Mouse (Mus musculus) left cerebral cortex, postnatal 4 days (tissue): ENCODE results near the gene Cep112. TPM values are rescaled to one million over a fixed set of nuclear protein-coding genes. Genes with fewer than 3 reads are reported as not detected.

Experiments
- DNase-seq: peaks from one replicate; pipeline ENCODE4 v3.0.0-alpha.2; 2022
- intact Hi-C: fragments of 180-260 bp; cut with DNase I; formaldehyde crosslinking; loops from one replicate; pipeline ENCODE4 v1.15.1; 2025
- total RNA-seq, 2 experiments: library from RNA; stranded (reverse); gene quantifications; 2 replicates each; pipeline ENCODE4 v1.2.3; 2021

Cep112 gene
- total RNA-seq, 2 experiments from 2014 or later: 16.1 to 17.7 TPM

DNA sequence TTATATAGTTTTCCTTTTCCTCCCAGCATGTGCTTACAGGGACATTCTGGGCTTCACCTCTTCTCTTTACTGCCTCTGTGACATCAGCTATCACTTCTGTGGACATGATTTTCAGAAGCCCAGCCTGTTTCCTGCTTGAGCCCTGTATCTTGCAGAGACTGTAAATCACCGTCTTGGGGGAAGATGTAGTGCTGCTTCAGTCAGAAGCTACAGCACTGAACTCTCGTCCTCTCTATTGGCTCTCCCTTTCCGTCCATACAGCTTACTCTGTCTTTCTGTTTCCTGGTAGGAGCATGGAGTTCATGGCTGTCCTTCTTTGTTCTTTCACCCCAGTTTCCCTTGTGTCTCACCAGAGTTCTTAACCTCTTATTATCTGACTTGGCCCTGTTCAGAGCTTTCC is 352.2 kb downstream of the Cep112 start:
- intact Hi-C loops: no loop called here
- no peak for DNase-seq

DNA sequence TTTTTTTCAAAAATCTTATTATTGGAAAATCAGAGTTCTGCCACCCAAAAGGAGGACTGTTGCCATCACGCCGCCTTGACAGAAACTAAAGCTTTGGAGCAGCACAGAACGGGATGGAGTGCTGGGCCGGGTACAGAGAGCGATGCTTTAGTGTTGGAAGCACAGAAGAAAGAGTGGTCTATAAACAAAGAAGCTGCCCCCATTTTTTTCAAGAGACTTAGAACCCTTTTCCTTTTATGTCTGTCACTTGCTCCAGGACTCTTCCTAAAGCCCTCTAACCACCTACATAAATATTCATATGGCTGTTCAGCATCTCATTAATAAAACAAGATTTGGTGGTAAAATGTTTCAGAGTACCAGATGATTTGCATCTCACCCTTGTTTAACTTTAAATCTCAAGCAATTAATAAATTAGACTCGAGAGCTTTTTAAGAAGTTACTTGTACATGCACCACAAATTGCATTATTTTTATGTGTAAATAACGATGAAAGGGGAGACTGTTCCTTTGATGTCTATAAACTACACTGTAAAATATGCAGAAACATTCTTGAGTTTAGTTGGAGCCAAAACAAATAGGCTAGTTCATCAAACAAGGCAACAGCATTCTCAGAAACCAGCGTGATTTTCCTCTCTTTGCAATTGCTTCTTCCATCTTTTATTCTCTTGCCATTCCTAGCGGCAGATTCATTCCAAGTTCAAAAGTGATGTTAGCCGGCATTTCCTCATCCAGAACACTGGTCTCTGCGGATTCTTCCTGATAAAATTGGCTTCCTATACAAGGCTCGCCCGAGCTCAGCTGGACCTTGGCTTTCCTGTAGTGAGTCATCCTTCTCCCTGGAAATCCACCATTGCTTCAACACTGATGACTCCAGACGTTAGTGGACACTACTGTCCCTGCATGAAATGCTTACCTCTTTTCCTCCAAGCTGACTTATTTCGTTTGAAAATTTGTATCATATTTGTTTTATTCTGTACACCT is 355.6 kb downstream of the Cep112 start:
- intact Hi-C loops: no loop called here
- DNase-seq: no peak

GRCm38 (mm10) chr11:108798398-108798797 is 373.4 kb downstream of the Cep112 start:
- intact Hi-C loops: no loop called here
- DNase-seq: no peak

DNA sequence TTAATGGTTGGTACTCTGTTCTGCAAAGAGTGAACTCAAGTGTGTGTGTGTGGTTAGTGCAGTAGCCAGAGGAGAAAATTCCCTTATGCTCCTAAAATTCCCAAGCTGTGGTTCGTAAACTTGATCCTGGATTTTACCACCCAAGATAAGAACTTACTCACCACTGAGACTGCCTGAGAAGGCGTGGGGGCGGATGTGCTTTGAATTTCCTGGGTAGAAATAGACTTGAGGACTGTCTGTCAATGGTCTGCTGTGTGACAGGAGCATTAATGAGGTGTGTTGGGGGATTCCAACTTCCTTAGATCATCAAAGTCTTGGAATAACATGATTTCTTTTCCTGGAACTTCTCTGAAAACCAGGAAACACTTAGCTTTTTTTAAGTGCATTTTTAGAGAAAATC is 374.7 kb downstream of the Cep112 start:
- no peak for DNase-seq
- intact Hi-C loops: no loop called here

DNA sequence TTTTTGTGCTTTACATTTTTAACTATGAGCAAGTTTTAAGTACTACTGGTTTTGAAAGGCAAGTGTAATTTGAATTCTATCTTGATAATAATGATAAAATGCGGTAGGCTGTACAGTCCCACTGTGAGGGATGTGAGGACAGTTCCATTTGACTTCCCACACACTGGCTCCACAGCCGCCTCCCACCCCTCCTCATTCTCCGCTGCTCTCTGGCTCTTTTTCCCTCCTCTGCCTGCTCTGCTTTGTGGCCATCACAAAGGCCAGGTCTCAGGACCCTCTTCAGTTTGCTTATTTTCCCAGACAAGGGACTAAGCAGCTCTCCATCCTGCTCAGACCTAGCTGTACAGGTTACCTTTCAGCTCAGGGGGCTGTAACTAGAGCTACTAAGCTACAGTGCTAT is 379.0 kb downstream of the Cep112 start:
- no peak for DNase-seq
- intact Hi-C loops: no loop called here

GRCm38 (mm10) chr11:108805947-108806346 is 381.0 kb downstream of the Cep112 start:
- intact Hi-C loops: no loop called here
- no peak for DNase-seq

GRCm38 (mm10) chr11:108809626-108810025 is 384.6 kb downstream of the Cep112 start:
- no peak for DNase-seq

GRCm38 (mm10) chr11:108821771-108822170 is 396.8 kb downstream of the Cep112 start:
- intact Hi-C loops: no loop called here
- no peak for DNase-seq

More at GRCm38 (mm10) chr11:108809626-108810025, 384.6 kb downstream of the Cep112 start:
- intact Hi-C loops: no loop called here

DNA sequence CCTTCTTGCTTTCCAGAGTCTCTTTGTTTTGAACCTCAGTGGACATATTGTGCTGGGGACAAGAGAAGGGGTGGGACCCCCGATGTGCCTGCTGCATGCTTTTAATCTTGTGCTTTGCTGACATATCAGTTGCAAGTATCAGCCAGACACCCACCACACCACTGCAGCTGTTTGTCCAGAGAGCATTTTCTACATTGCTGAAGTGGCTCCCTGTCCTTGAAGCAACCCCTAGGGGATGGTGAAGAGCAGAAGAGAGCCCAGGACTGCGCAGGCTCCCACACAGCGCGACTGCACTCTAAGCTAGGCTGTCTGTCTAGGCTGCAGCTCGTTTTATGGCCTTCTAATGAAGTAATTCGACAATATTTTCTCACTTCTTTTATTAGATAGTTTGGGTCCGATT is 397.3 kb downstream of the Cep112 start:
- no peak for DNase-seq
- intact Hi-C loops: no loop called here

DNA sequence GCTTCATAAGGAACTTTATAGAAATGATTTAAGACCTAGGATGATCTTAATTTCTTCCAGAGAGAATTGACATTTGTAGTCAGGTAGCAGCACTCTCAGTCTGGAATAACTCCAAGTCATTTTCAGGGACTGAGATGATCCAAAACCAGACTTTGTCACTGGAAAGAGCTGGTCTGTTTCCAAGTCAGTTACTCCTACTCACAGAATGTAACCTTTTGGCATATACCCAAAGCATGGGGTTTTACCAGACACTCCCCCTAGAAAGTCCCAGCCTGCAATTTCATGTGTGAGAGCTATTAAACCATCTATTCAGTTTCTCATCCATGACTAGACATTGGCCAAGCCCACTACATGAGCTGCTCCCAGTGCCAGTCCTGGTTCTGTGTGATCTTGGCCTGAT is 402.3 kb downstream of the Cep112 start:
- intact Hi-C loops: no loop called here
- DNase-seq: peak; percentile 19

- intact Hi-C loops: no loop called here
- no peak for DNase-seq
Measured at GRCm38 (mm10) chr11:108828374-108829025, 403.5 kb downstream of the Cep112 start.

DNA sequence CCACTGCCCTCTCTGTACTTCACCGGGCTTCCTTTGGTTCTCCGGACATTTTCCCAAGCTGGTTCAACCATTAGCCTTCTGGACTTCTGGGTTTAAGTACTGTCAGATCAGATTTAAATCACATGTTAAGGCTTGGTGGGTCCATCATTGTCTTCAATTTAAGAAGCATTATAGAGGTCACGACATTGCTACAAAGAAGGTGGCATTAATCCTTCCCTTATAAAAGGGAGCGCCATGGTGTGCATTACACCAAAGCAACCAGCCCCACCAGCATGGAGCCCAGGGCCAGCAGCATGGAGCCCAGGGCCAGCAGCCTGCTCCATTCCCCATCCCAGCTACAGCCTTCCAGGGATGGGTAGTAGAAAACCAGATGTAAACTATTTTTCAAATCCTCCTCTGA is 411.7 kb downstream of the Cep112 start:
- no peak for DNase-seq
- intact Hi-C loops: no loop called here

DNA sequence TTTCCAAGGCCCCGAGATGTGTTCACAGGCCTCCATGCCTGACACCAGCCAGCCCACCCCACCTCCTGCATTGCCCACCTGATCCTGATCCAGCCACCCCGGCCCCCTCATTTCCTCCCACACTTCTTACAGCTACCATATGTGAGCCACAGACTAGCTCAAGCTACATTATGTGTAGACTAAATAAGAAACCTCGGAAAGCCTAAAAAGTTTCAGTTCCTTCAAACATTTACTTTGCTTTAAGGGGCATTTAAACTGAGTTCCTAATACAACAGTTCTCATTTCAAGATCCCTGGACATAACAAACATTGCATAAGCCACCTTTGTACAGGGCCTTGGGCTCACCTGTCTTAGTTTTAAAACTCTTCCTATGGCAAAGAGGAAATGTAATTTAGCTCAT is 415.2 kb downstream of the Cep112 start:
- no peak for DNase-seq
- intact Hi-C loops: no loop called here

GRCm38 (mm10) chr11:108842765-108843164 is 417.8 kb downstream of the Cep112 start:
- intact Hi-C loops: no loop called here
- DNase-seq: no peak

GRCm38 (mm10) chr11:108845971-108846370 is 421.0 kb downstream of the Cep112 start:
- intact Hi-C loops: no loop called here
- no peak for DNase-seq

DNA sequence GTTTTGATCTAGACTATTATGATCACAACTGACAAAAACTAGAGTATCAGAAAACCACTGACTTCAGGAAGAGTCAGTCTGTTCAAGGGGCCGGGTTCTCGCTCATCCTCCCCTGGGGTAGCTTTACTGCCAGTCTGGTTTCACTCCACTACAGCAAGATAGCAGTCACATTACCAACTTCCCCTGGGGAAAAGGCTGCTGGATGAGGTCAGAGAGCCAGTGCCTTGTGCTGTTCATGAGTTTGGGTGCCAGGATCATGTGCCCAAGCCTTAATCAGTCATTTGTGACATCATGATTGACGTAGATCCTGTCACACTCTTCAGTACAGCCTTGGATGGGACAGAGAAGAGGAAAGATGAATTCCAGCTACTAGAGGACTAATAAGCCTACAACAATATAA is 421.5 kb downstream of the Cep112 start:
- no peak for DNase-seq
- intact Hi-C loops: no loop called here

GRCm38 (mm10) chr11:108851771-108852170 is 426.8 kb downstream of the Cep112 start:
- intact Hi-C loops: no loop called here
- no peak for DNase-seq

DNA sequence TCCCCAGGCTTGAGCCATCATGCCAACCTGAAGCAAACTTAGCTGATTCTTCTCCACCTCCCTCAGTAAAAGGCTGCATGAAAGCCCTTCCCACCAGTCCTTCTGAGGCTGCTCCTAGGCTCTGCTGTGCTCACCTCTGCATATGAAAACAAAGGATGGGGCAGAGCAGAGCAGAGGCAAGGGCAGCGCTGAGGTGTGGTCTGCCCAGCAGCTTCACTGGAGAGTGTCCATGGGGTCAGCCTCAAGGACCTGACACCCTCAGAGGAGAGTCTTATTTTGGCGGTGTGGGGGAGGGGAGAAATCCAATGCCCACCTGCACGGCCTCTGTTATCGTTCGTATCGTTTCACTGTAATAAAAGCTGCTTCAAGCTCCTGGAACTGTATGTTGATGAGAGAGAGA is 432.3 kb downstream of the Cep112 start:
- DNase-seq: no peak
- intact Hi-C loops: no loop called here

DNA sequence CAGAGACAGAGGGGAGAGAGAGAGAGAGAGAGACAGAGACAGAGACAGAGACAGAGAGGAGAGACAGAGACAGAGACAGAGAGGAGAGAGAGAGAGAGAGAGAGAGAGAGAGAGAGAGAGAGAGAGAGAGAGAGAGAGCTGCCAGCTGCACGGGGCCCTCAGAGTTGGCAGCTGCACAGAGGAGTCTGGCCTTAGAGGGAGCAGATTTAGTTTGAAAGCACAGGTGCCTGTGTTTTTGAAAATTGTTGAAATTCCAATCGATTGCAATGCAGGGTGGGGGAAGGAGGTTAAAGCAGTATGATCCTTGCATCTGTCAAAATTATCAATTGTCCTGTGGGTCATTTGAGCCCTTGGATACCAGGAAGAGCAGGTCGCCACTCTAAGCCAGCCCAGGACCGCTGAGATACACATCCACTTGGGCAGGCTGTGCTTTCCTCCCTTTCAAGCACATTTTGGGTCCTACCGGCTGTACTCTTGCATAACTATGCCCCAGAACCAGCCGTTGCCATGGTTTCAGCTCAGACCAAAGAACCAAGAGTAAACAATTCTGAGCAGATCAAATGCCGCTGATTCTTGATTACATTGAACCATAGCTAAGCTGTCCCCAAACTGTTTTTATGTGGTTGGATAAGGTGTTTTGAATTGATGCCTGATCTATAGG is 432.8 kb downstream of the Cep112 start:
- intact Hi-C loops: no loop called here
- DNase-seq: no peak

- no peak for DNase-seq
- intact Hi-C loops: no loop called here
Measured at GRCm38 (mm10) chr11:108858339-108858804, 433.4 kb downstream of the Cep112 start.

GRCm38 (mm10) chr11:108858846-108859245 is 433.9 kb downstream of the Cep112 start:
- intact Hi-C loops: no loop called here
- no peak for DNase-seq
